Mouse (Mus musculus): ENCODE measurements around the gene Kdelc2. TPM values are rescaled to one million over a fixed set of nuclear protein-coding genes. Genes with fewer than 3 reads are reported as not detected.

Kdelc2 gene
- 7.2 and 8.7 TPM in 2 replicates for polyA plus RNA-seq (2015; fragmentation: Nextera tagmentation; extraction: Ambion mirVana)

DNA sequence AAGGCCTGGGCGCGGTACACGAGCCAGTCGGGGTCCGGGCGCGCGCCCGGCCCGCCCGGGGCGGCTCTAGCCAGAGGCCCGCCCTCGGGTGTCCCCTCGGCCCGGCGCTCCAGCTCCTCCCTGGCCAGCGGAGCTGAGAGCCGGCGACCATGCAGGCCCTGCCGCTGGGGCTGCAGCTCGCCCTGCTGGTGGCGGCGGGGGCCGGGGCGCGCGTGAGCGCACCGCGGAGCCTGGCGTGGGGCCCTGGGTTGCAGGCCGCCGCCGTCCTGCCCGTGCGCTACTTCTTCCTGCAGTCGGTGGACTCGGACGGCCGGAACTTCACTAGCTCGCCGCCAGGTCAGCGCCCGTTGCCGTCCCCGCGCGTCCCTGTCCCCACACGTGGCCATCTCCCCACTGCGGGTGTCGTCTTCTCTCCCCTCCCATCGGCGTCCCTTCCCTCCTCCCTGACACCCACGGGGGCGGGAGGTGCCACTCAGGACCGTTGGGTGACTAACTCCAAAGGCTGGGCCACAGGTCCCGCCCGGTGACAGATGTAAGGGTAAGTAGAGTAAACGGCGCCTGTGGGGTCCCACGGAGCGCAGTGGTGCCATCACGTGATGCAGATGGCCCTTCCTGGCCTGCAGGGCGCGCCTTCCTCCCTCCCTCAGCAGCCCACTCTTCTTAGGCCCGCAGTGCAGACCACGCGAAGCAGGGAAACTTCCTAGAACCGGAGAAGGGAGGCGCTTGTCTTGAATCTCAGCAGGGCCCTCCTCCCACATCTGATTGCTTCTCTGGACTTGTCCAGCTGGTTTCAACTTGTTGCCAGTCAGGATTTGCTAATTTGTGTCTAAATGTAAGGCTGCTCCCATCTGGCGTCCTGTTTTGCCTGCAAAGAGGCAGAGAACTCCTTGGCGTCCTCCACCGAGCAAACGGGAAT is at the start of gene Kdelc2:
TSS of gene Kdelc2 (plus strand) at position 75 of the 916 bp plus-strand sequence.
- ATAC-seq = peak; percentile 97
- Histone ChIP-seq H3K4me2 (ENCODE audit: low read length) (peak within 1 kb of the TSS; percentile 98), H3K27ac (ENCODE audit: low read depth, low read length) (peak within 1 kb of the TSS; percentile 92), H3K27me3 (replicated peaks; ENCODE audit: control insufficient read depth, insufficient read depth, low read length) (no peaks in the 10 kb centered on the region), H3K4me1 (ENCODE audit: control insufficient read depth, insufficient read depth, low read depth, low read length) (peaks cover 5% of the 10 kb centered on the region), H3K4me3 (ENCODE audit: low read length) (peak within 1 kb of the TSS; percentile 84), H3K9me3 (ENCODE audit: control insufficient read depth, low read length) (no peaks in the 10 kb centered on the region), H3K9ac (ENCODE audit: low read depth, low read length) (peak within 1 kb of the TSS; percentile 89), H3K36me3 (ENCODE audit: control insufficient read depth, insufficient read depth, low read length) (no peaks in the 10 kb centered on the region)
- WGBS = under 1% methylated on average over 59 of the region's 75 CpGs

DNA sequence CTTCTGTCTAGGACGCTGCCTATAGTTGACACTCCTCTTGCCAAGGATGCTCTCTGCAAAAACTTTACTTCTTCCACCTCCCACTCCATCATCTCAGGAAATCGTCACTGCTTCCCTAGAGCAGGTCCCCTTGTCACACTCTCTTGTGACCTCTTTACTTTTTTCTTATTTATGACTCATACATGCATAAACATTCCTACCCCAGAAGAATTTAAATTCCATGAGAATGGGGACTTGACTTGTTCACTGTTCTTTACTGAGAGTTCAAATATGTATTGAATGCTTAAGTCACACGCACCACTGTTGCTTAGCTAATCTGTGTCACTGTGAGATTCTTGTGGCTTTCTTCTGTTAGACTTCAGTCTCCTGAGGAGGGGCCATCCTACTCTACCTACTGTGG is 48.7 kb upstream of the Kdelc2 start:
- Histone ChIP-seq H3K9me3 (ENCODE audit: control insufficient read depth, low read length) (peaks cover 4% of the 10 kb centered on the region; the same call in 1 of the 2 replicates), H3K4me3 (ENCODE audit: low read length) (no peak overlapping the region), H3K36me3 (ENCODE audit: control insufficient read depth, insufficient read depth, low read length) (no peaks in the 10 kb centered on the region), H3K9ac (ENCODE audit: low read depth, low read length) (no peak overlapping the region), H3K4me1 (ENCODE audit: control insufficient read depth, insufficient read depth, low read depth, low read length) (no peaks in the 10 kb centered on the region), H3K27me3 (replicated peaks; ENCODE audit: control insufficient read depth, insufficient read depth, low read length) (no peaks in the 10 kb centered on the region), H3K27ac (ENCODE audit: low read depth, low read length) (no peak overlapping the region), H3K4me2 (ENCODE audit: low read length) (no peak overlapping the region)
- no peak for ATAC-seq
- 86% methylated on average over 3 of the region's 3 CpGs for WGBS

DNA sequence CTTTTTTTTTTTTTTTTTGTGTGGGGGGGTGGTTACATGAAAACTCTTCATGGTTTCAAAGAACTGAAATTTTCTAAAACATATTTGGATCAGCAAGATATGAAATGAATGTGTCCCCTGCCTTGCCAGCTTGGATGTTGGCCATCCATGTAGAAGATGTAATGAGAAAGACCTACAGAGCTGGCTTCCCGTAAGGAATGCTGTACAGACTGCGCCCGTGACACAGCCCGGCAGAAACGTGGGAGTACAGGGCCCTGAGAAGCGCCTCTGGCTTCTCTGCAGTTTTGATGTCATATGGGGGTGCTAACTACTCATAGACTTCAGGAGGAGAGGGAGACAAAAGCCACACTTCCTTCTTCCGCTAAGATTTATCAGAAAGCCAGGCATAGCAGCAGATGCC is 44.2 kb upstream of the Kdelc2 start:
- 85% methylated on average over 7 of the region's 7 CpGs for WGBS
- Histone ChIP-seq H3K27ac (ENCODE audit: low read depth, low read length) (no peak overlapping the region), H3K9ac (ENCODE audit: low read depth, low read length) (no peak overlapping the region), H3K4me1 (ENCODE audit: control insufficient read depth, insufficient read depth, low read depth, low read length) (peaks cover 3% of the 10 kb centered on the region; the same call in 1 of the 2 replicates), H3K4me2 (ENCODE audit: low read length) (no peak overlapping the region), H3K4me3 (ENCODE audit: low read length) (no peak overlapping the region), H3K27me3 (replicated peaks; ENCODE audit: control insufficient read depth, insufficient read depth, low read length) (no peaks in the 10 kb centered on the region), H3K9me3 (ENCODE audit: control insufficient read depth, low read length) (no peaks in the 10 kb centered on the region), H3K36me3 (ENCODE audit: control insufficient read depth, insufficient read depth, low read length) (no peaks in the 10 kb centered on the region)
- no peak for ATAC-seq

DNA sequence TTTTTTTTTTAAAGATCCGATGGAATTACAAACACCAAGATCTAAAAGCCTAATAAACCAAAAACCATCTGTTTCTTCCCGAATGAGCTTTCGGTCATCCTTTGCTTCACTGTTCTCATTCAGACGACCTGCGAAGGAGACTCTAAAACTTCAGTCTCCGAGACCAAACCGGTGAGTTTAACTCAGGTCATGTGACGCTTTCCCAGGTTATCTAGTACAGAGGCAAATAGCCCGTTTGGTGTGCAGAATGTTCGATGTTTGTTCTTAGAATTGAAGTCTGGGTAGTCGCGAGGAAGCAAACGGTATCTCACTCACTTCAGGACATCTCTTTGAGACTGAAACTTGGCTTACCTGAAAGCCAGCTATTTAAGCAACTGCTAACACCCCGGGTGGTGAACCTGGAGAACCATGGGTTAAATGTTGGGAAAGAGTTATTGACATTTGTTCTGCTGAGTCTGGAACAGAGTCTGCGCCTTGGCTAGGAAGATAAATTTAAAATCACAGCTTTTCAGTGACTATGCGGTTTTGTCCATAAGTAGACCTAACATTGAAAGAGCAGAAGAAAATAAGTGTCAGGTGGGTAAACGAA is 43.4 kb upstream of the Kdelc2 start:
- H3K4me3 ChIP-seq (ENCODE audit: low read length) = peak overlapping the region; percentile 52

DNA sequence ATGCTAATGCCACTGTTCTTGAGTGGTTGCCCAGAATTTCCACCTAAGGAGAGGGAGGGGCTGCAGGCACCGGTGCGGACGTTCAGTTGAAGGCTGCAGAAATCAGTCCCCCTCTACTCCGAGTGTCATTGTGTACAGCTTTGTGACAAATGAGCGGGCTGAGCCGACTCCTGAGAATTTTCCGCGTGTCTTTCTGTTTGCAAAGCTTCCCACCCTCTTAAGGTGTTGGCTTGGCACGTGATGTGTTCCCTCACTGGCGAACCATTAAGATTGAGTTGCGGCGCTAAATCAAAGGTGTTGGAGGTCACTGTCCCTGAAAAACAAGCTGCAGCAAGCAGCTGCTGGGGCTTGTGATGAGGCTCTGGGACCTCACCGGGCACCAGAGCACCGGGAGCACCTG is 42.9 kb upstream of the Kdelc2 start:
- Histone ChIP-seq H3K9me3 (ENCODE audit: control insufficient read depth, low read length) (no peaks in the 10 kb centered on the region), H3K4me2 (ENCODE audit: low read length) (peak overlapping the region; percentile 92), H3K4me3 (ENCODE audit: low read length) (peak overlapping the region; percentile 52), H3K36me3 (ENCODE audit: control insufficient read depth, insufficient read depth, low read length) (no peaks in the 10 kb centered on the region), H3K27ac (ENCODE audit: low read depth, low read length) (no peak overlapping the region), H3K4me1 (ENCODE audit: control insufficient read depth, insufficient read depth, low read depth, low read length) (peaks cover 3% of the 10 kb centered on the region; the same call in 1 of the 2 replicates), H3K27me3 (replicated peaks; ENCODE audit: control insufficient read depth, insufficient read depth, low read length) (no peaks in the 10 kb centered on the region), H3K9ac (ENCODE audit: low read depth, low read length) (peak overlapping the region; percentile 56)
- 9% methylated on average over 14 of the region's 14 CpGs for WGBS
- no peak for ATAC-seq

More for the DNA sequence above, 43.4 kb upstream of the Kdelc2 start:
- Histone ChIP-seq H3K4me1 (ENCODE audit: control insufficient read depth, insufficient read depth, low read depth, low read length) (peaks cover 3% of the 10 kb centered on the region; the same call in 1 of the 2 replicates), H3K36me3 (ENCODE audit: control insufficient read depth, insufficient read depth, low read length) (no peaks in the 10 kb centered on the region), H3K9ac (ENCODE audit: low read depth, low read length) (peak overlapping the region; percentile 56; the same call in 1 of the 2 replicates), H3K27ac (ENCODE audit: low read depth, low read length) (no peak overlapping the region), H3K9me3 (ENCODE audit: control insufficient read depth, low read length) (no peaks in the 10 kb centered on the region), H3K4me2 (ENCODE audit: low read length) (peak overlapping the region; percentile 92), H3K27me3 (replicated peaks; ENCODE audit: control insufficient read depth, insufficient read depth, low read length) (no peaks in the 10 kb centered on the region)
- ATAC-seq = no peak
- 53% methylated on average over 17 of the region's 17 CpGs for WGBS

DNA sequence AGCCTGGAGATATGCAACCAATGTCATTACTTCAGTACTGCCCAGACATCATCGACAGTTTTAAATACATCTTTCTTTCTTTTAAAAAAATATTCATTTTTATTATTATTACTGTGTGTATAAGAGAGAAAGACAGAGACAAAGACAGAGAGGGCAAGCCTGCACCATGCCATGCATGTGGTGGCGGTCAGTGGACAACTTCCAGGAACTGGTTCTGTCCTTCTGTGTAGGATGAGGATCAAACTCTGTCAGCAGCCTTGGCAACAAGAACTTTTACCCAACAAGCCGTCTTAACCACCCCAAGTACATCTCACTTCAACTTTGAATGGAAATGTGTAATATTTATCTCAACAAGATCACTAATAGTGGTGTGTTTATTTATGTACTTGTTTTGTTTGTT is 41.8 kb upstream of the Kdelc2 start:
- no peak overlapping the region for H3K9ac ChIP-seq (ENCODE audit: low read depth, low read length)
- no peaks in the 10 kb centered on the region for H3K9me3 ChIP-seq (ENCODE audit: control insufficient read depth, low read length)
- no peaks in the 10 kb centered on the region for H3K27me3 ChIP-seq (replicated peaks; ENCODE audit: control insufficient read depth, insufficient read depth, low read length)
- H3K36me3 ChIP-seq (ENCODE audit: control insufficient read depth, insufficient read depth, low read length) = no peaks in the 10 kb centered on the region
- no peak overlapping the region for H3K27ac ChIP-seq (ENCODE audit: low read depth, low read length)
- peak overlapping the region; percentile 92; the same call in 1 of the 2 replicates for H3K4me2 ChIP-seq (ENCODE audit: low read length)
- no peak overlapping the region for H3K4me3 ChIP-seq (ENCODE audit: low read length)
- no peak for ATAC-seq
- peaks cover 3% of the 10 kb centered on the region; the same call in 1 of the 2 replicates for H3K4me1 ChIP-seq (ENCODE audit: control insufficient read depth, insufficient read depth, low read depth, low read length)
- 88% methylated on average over 3 of the region's 3 CpGs for WGBS

DNA sequence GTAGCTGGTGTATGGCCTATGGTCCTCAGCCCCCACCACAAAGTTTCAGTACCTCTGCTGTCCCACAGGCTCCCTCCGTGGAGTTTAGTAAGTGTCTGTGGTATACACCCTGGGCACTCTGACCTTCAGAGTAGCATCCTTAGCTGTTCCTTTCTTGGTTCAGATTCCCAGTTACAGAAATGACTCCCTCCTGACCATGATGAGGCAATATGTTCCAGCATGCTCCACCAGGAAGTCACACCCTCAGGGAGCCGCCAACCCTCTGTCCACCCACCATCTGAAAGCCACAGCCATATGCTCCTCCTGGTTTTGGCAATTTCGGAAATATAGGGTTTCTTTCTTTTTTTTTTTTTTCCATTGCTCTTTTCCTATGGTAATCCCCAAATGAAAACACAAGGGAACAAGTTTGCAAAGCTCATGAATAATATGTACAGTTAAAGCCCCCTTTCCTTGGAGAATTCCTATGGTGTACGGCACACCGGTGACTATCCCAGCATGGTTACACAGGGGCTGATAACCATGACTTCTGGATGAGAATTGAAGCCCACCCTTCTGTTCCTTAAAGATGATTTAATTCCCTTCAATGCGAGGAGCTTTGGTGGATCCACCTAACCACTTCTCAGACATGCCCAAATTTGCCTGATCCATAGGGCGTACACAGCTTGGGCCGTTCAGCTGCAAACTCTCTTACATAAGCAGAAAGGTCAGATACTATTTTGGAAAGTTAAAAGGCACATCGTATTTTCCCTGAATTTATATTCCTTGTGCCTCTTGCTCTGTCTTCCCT is 39.0 kb upstream of the Kdelc2 start:
- no peaks in the 10 kb centered on the region for H3K9me3 ChIP-seq (ENCODE audit: control insufficient read depth, low read length)
- H3K36me3 ChIP-seq (ENCODE audit: control insufficient read depth, insufficient read depth, low read length) = no peaks in the 10 kb centered on the region
- peaks cover 3% of the 10 kb centered on the region; the same call in 1 of the 2 replicates for H3K4me1 ChIP-seq (ENCODE audit: control insufficient read depth, insufficient read depth, low read depth, low read length)
- H3K4me2 ChIP-seq (ENCODE audit: low read length) = no peak overlapping the region
- no peaks in the 10 kb centered on the region for H3K27me3 ChIP-seq (replicated peaks; ENCODE audit: control insufficient read depth, insufficient read depth, low read length)
- WGBS = 91% methylated on average over 9 of the region's 9 CpGs
- no peak overlapping the region for H3K4me3 ChIP-seq (ENCODE audit: low read length)
- H3K9ac ChIP-seq (ENCODE audit: low read depth, low read length) = no peak overlapping the region
- no peak for ATAC-seq
- H3K27ac ChIP-seq (ENCODE audit: low read depth, low read length) = no peak overlapping the region

DNA sequence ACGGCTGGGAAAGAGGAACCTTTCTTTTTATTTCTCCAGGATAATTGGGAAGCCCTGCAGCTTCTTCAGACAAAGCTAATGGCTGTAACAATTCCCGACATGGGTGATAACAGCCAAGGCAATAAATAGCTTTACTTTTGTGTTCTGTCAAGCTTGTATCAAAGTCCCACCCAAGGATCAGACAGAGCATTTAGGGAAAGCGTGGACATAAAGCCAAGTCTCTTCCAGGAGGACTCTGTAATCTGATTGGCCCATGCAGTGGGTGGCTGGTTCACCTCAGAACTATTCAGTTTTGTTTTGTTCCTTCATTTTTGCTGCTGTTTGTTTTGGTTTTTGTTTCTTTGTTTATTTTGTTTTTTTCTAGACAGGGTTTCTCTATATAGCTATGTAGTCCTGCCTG is 38.1 kb upstream of the Kdelc2 start:
- Histone ChIP-seq H3K9ac (ENCODE audit: low read depth, low read length) (no peak overlapping the region), H3K27ac (ENCODE audit: low read depth, low read length) (no peak overlapping the region), H3K36me3 (ENCODE audit: control insufficient read depth, insufficient read depth, low read length) (no peaks in the 10 kb centered on the region), H3K9me3 (ENCODE audit: control insufficient read depth, low read length) (0 out of 2 replicates have a peak, but pooled peaks cover 2% of the 10 kb centered on the region), H3K27me3 (replicated peaks; ENCODE audit: control insufficient read depth, insufficient read depth, low read length) (no peaks in the 10 kb centered on the region), H3K4me2 (ENCODE audit: low read length) (no peak overlapping the region), H3K4me1 (ENCODE audit: control insufficient read depth, insufficient read depth, low read depth, low read length) (peaks cover 3% of the 10 kb centered on the region; the same call in 1 of the 2 replicates), H3K4me3 (ENCODE audit: low read length) (no peak overlapping the region)
- WGBS = 64% methylated on average over 3 of the region's 3 CpGs
- ATAC-seq = no peak
